Mouse (Mus musculus): ENCODE results near the gene Ankrd10. TPM values are rescaled to one million over a fixed set of nuclear protein-coding genes. Genes with fewer than 3 reads are reported as not detected.

The Ankrd10 gene
- polyA plus RNA-seq, 1 experiment from 2014 or later, result 112 TPM

GRCm38 (mm10) chr8:11602006-11602680 lies 33.4 kb downstream of the Ankrd10 start:
- Histone ChIP-seq H3K9ac (no peak overlapping the region), H3K4me3 (no peak overlapping the region), H3K36me3 (peaks cover 6% of the 10 kb centered on the region), H3K4me2 (replicated peaks) (no peak overlapping the region), H3K27me3 (no peaks in the 10 kb centered on the region), H3K27ac (no peak overlapping the region), H3K4me1 (no peaks in the 10 kb centered on the region), H3K9me3 (no peaks in the 10 kb centered on the region)
- ATAC-seq (ENCODE audit: insufficient number of reproducible peaks, insufficient read depth, low FRiP score, low TSS enrichment), result no peak
- 40% methylated on average over 14 of the region's 14 CpGs for WGBS

GRCm38 (mm10) chr8:11600301-11600951 lies 35.1 kb downstream of the Ankrd10 start:
- Histone ChIP-seq H3K4me2 (replicated peaks) (no peak overlapping the region), H3K27me3 (no peaks in the 10 kb centered on the region), H3K4me1 (no peaks in the 10 kb centered on the region), H3K9me3 (no peaks in the 10 kb centered on the region), H3K4me3 (no peak overlapping the region), H3K9ac (no peak overlapping the region), H3K36me3 (no peaks in the 10 kb centered on the region), H3K27ac (no peak overlapping the region)
- 84% methylated on average over 5 of the region's 5 CpGs for WGBS
- ATAC-seq (ENCODE audit: insufficient number of reproducible peaks, insufficient read depth, low FRiP score, low TSS enrichment), result no peak

GRCm38 (mm10) chr8:11593222-11593884 lies 42.2 kb downstream of the Ankrd10 start:
- H3K4me1 ChIP-seq, result peaks cover 9% of the 10 kb centered on the region; the same call in 1 of the 2 replicates
- no peaks in the 10 kb centered on the region for H3K9me3 ChIP-seq
- no peak for ATAC-seq (ENCODE audit: insufficient number of reproducible peaks, insufficient read depth, low FRiP score, low TSS enrichment)
- no peaks in the 10 kb centered on the region for H3K27me3 ChIP-seq
- WGBS, result 71% methylated on average over 12 of the region's 12 CpGs
- H3K9ac ChIP-seq, result no peak overlapping the region
- H3K4me2 ChIP-seq (replicated peaks), result no peak overlapping the region
- no peaks in the 10 kb centered on the region for H3K36me3 ChIP-seq
- no peak overlapping the region for H3K4me3 ChIP-seq
- H3K27ac ChIP-seq, result no peak overlapping the region

GRCm38 (mm10) chr8:11592296-11592695 lies 43.3 kb downstream of the Ankrd10 start:
- no peak for ATAC-seq (ENCODE audit: insufficient number of reproducible peaks, insufficient read depth, low FRiP score, low TSS enrichment)
- H3K4me1 ChIP-seq, result peaks cover 9% of the 10 kb centered on the region; the same call in 1 of the 2 replicates
- H3K27ac ChIP-seq, result no peak overlapping the region
- no peak overlapping the region for H3K4me2 ChIP-seq (replicated peaks)
- no peaks in the 10 kb centered on the region for H3K9me3 ChIP-seq
- H3K27me3 ChIP-seq, result no peaks in the 10 kb centered on the region
- H3K4me3 ChIP-seq, result no peak overlapping the region
- 43% methylated on average over 13 of the region's 13 CpGs for WGBS
- H3K36me3 ChIP-seq, result no peaks in the 10 kb centered on the region
- H3K9ac ChIP-seq, result no peak overlapping the region

GRCm38 (mm10) chr8:11591837-11592236 lies 43.7 kb downstream of the Ankrd10 start:
- Histone ChIP-seq H3K9ac (no peak overlapping the region), H3K27ac (no peak overlapping the region)

GRCm38 (mm10) chr8:11586374-11586745 lies 49.2 kb downstream of the Ankrd10 start:
- no peak for ATAC-seq (ENCODE audit: insufficient number of reproducible peaks, insufficient read depth, low FRiP score, low TSS enrichment)
- Histone ChIP-seq H3K4me3 (no peak overlapping the region), H3K9ac (no peak overlapping the region), H3K36me3 (no peaks in the 10 kb centered on the region), H3K4me2 (replicated peaks) (no peak overlapping the region), H3K4me1 (peaks cover 16% of the 10 kb centered on the region), H3K27ac (peak overlapping the region; percentile 78), H3K9me3 (peaks cover 6% of the 10 kb centered on the region; the same call in 1 of the 2 replicates), H3K27me3 (no peaks in the 10 kb centered on the region)
- 38% methylated on average over 2 of the region's 2 CpGs for WGBS

More at GRCm38 (mm10) chr8:11591837-11592236, 43.7 kb downstream of the Ankrd10 start:
- ATAC-seq (ENCODE audit: insufficient number of reproducible peaks, insufficient read depth, low FRiP score, low TSS enrichment), result no peak
- Histone ChIP-seq H3K36me3 (no peaks in the 10 kb centered on the region), H3K4me2 (replicated peaks) (no peak overlapping the region), H3K27me3 (no peaks in the 10 kb centered on the region), H3K4me3 (no peak overlapping the region), H3K4me1 (peaks cover 9% of the 10 kb centered on the region; the same call in 1 of the 2 replicates), H3K9me3 (no peaks in the 10 kb centered on the region)
- WGBS, result 54% methylated on average over 4 of the region's 4 CpGs

- Histone ChIP-seq H3K36me3 (no peaks in the 10 kb centered on the region), H3K4me1 (peaks cover 16% of the 10 kb centered on the region), H3K27ac (peak overlapping the region; percentile 78), H3K9me3 (peaks cover 6% of the 10 kb centered on the region; the same call in 1 of the 2 replicates), H3K27me3 (no peaks in the 10 kb centered on the region), H3K4me2 (replicated peaks) (peak overlapping the region; percentile 25; the same call in 1 of the 2 replicates), H3K4me3 (no peak overlapping the region), H3K9ac (no peak overlapping the region)
- ATAC-seq (ENCODE audit: insufficient number of reproducible peaks, insufficient read depth, low FRiP score, low TSS enrichment), result peak; percentile 81; the same call in 1 of the 2 replicates
- 45% methylated on average over 21 of the region's 21 CpGs for WGBS
These were observed 49.8 kb downstream of the Ankrd10 start for GRCm38 (mm10) chr8:11585513-11586373.

GRCm38 (mm10) chr8:11575604-11576384 lies 59.8 kb downstream of the Ankrd10 start:
- Histone ChIP-seq H3K4me2 (replicated peaks) (no peak overlapping the region), H3K4me1 (peaks cover 9% of the 10 kb centered on the region; the same call in 1 of the 2 replicates), H3K27me3 (0 out of 2 replicates have a peak, but pooled peaks cover 3% of the 10 kb centered on the region), H3K9me3 (no peaks in the 10 kb centered on the region), H3K9ac (no peak overlapping the region), H3K36me3 (no peaks in the 10 kb centered on the region), H3K27ac (no peak overlapping the region), H3K4me3 (no peak overlapping the region)
- WGBS, result 62% methylated on average over 16 of the region's 16 CpGs
- ATAC-seq (ENCODE audit: insufficient number of reproducible peaks, insufficient read depth, low FRiP score, low TSS enrichment), result no peak

GRCm38 (mm10) chr8:11574911-11575603 lies 60.5 kb downstream of the Ankrd10 start:
- ATAC-seq (ENCODE audit: insufficient number of reproducible peaks, insufficient read depth, low FRiP score, low TSS enrichment), result no peak
- Histone ChIP-seq H3K9me3 (no peaks in the 10 kb centered on the region), H3K27ac (no peak overlapping the region), H3K4me1 (peaks cover 10% of the 10 kb centered on the region; the same call in 1 of the 2 replicates), H3K27me3 (0 out of 2 replicates have a peak, but pooled peaks cover 3% of the 10 kb centered on the region), H3K4me3 (no peak overlapping the region), H3K36me3 (no peaks in the 10 kb centered on the region), H3K4me2 (replicated peaks) (no peak overlapping the region), H3K9ac (no peak overlapping the region; the same call in 1 of the 2 replicates)
- 53% methylated on average over 9 of the region's 9 CpGs for whole genome bisulfite sequencing

GRCm38 (mm10) chr8:11572428-11572827 lies 63.1 kb downstream of the Ankrd10 start:
- no peak for ATAC-seq (ENCODE audit: insufficient number of reproducible peaks, insufficient read depth, low FRiP score, low TSS enrichment)
- H3K4me3 ChIP-seq, result no peak overlapping the region
- 0 out of 2 replicates have a peak, but pooled peaks cover 4% of the 10 kb centered on the region for H3K36me3 ChIP-seq
- WGBS, result 73% methylated on average over 6 of the region's 6 CpGs
- no peak overlapping the region for H3K27ac ChIP-seq
- no peak overlapping the region for H3K9ac ChIP-seq
- H3K27me3 ChIP-seq, result 0 out of 2 replicates have a peak, but pooled peaks cover 3% of the 10 kb centered on the region
- no peak overlapping the region for H3K4me2 ChIP-seq (replicated peaks)
- H3K9me3 ChIP-seq, result no peaks in the 10 kb centered on the region
- peaks cover 22% of the 10 kb centered on the region for H3K4me1 ChIP-seq

Data from embryonic facial prominence, embryonic 12.5 days (tissue).